Mouse (Mus musculus) stomach, embryonic 15.5 days (tissue): ENCODE results near the gene Gnb1l. TPM values are rescaled to one million over a fixed set of nuclear protein-coding genes. Genes with fewer than 3 reads are reported as not detected.

Experiments
- ATAC-seq: fragments of 200-750 bp; cut with Nextera tagmentation; 2 replicates; pipeline ENCODE4 v1.8.0; 2017; ENCODE audit warnings: low read depth, moderate number of reproducible peaks, moderate TSS enrichment; ENCODE audit not compliant: insufficient read depth, low FRiP score
- H3K27ac ChIP-seq: fragments of 300-500 bp; sonication (generic); 2 replicates; pipeline ENCODE4 v1.5.1; 2015; ENCODE audit warnings: mild to moderate bottlenecking, inconsistent platforms
- H3K27me3 ChIP-seq: fragments of 300-500 bp; sonication (generic); replicated peaks from 2 replicates; pipeline ENCODE4 v1.6.1; 2015; ENCODE audit warnings: inconsistent platforms
- H3K36me3 ChIP-seq: fragments of 300-500 bp; sonication (generic); 2 replicates; pipeline ENCODE4 v1.6.1; 2015; ENCODE audit warnings: inconsistent platforms
- H3K4me1 ChIP-seq: fragments of 300-500 bp; sonication (generic); 2 replicates; pipeline ENCODE4 v1.6.1; 2015; ENCODE audit warnings: inconsistent platforms
- H3K4me2 ChIP-seq: fragments of 300-500 bp; sonication (generic); 2 replicates; pipeline ENCODE4 v1.6.1; 2015; ENCODE audit warnings: mild to moderate bottlenecking, inconsistent platforms
- H3K4me3 ChIP-seq: fragments of 300-500 bp; sonication (generic); replicated peaks from 2 replicates; pipeline ENCODE4 v1.5.1; 2015; ENCODE audit warnings: inconsistent platforms
- H3K9ac ChIP-seq: fragments of 300-500 bp; sonication (generic); 2 replicates; pipeline ENCODE4 v1.6.1; 2015; ENCODE audit warnings: inconsistent platforms
- H3K9me3 ChIP-seq: fragments of 300-500 bp; sonication (generic); 2 replicates; pipeline ENCODE4 v1.6.1; 2016; ENCODE audit warnings: inconsistent platforms
- WGBS: fragments of 180-500 bp; shearing (Covaris S2); methylation state at CpG from one replicate; pipeline ENCODE4 v1.1.7; 2015; 5-methylcytosine and 5-hydroxymethylcytosine counted together
- polyA plus RNA-seq: library from polyadenylated mRNA; unstranded; fragments of >200 nt; fragmentation: Nextera tagmentation; extraction: Ambion mirVana; gene quantifications from 2 replicates; pipeline ENCODE4 v1.2.1, GENCODE M21; 2015

Gnb1l gene
- polyA plus RNA-seq, 1 experiment from 2014 or later: 14.1 TPM

DNA sequence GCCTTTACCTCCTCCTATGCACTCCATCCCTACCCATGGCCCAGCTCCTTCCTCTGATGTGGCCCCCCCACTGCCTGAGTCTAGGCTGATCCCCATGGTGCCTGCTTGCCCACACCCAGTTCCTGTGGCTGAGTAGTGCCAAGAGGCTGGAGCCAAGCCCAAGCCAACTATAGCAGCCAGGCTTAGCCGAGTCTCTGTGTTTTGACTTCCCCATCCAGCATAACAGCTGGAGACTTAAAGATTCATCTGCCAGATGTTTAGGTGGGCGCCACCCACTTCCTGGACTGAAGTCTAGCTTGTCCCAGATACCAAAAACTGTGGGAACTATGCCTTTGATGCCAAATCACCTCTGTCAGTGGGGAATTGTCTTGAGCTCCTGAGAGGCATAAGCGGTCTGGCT, 34.2 kb upstream of the Gnb1l start:
- H3K4me2 ChIP-seq: no peak overlapping the region
- H3K9ac ChIP-seq: no peak overlapping the region
- H3K4me1 ChIP-seq: peaks cover 11% of the 10 kb centered on the region
- H3K4me3 ChIP-seq: no peak overlapping the region
- no peak for ATAC-seq
- H3K27ac ChIP-seq: no peak overlapping the region
- WGBS: 59% methylated on average over 3 of the region's 3 CpGs
- no peaks in the 10 kb centered on the region for H3K27me3 ChIP-seq
- H3K36me3 ChIP-seq: no peaks in the 10 kb centered on the region
- no peaks in the 10 kb centered on the region for H3K9me3 ChIP-seq

DNA sequence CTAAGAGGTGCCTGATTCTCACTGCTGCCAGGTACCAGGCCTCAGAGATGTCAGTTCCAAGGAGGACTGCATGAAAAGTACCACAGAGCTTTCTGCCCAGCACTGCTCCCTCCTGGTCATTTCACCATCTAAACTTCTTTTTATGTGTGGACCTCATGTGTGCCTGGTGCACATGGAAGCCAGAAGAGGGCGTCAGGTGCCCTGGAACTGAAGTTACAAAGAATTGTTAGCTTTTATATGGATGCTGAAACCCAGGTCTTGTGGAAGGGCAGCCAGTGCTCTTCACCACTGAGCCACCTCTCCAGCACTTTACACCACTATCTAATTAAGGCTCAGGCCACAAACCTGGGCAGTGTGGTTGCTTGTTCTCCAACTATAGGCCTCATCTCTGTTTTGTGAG, 27.7 kb upstream of the Gnb1l start:
- H3K27ac ChIP-seq: no peak overlapping the region
- 33% methylated on average over 1 of the region's 1 CpGs for WGBS
- no peak for ATAC-seq

GRCm38 (mm10) chr16:18471381-18471955, 27.0 kb upstream of the Gnb1l start:
- Histone ChIP-seq H3K27ac (no peak overlapping the region), H3K9me3 (no peaks in the 10 kb centered on the region), H3K4me2 (no peak overlapping the region), H3K27me3 (no peaks in the 10 kb centered on the region), H3K36me3 (no peaks in the 10 kb centered on the region), H3K4me3 (no peak overlapping the region), H3K9ac (no peak overlapping the region), H3K4me1 (no peaks in the 10 kb centered on the region)
- ATAC-seq: no peak
- 63% methylated on average over 11 of the region's 11 CpGs for WGBS

More for the DNA sequence above, 27.7 kb upstream of the Gnb1l start:
- H3K27me3 ChIP-seq: no peaks in the 10 kb centered on the region
- no peak overlapping the region for H3K9ac ChIP-seq
- no peaks in the 10 kb centered on the region for H3K9me3 ChIP-seq
- no peaks in the 10 kb centered on the region for H3K36me3 ChIP-seq
- no peaks in the 10 kb centered on the region for H3K4me1 ChIP-seq
- H3K4me2 ChIP-seq: no peak overlapping the region
- no peak overlapping the region for H3K4me3 ChIP-seq

DNA sequence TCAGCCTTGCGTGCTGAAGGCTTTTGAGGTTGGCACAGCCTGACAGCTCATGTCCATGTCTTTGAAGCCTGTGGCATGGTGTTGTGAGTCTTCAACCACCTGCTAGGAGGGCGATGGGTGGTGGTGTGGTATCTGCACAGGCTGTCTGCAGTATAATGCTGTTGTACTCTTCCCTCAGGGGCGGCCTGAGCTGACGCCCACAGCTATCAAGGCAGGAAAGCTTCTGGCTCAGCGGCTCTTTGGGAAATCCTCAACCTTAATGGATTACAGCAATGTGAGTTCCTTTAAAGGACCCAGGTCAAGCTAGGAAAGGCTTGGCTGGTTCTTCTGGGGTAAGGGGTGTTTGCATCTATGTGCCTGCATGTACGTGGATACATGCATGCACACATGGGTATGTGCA, 26.5 kb upstream of the Gnb1l start:
- 87% methylated on average over 6 of the region's 6 CpGs for WGBS
- H3K27me3 ChIP-seq: no peaks in the 10 kb centered on the region

DNA sequence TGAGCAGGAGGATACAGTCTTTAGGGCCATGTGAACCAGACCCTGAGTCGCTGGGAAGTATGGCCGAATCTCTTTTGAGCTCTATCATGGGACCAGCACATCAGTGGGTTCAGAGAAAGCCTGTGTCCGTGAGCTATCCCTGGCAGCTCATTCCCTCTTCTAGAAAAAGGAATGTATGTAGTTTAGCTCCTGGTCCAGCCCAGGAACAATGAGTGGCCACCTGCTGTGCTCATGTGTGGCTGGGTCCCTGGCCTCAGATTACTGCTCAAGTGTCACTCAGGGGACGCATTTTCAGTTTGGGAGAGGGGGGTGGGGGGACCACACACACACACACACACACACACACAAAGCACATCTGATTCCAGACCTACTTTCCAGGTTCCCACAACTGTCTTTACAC, 26.1 kb upstream of the Gnb1l start:
- Histone ChIP-seq H3K4me1 (no peaks in the 10 kb centered on the region), H3K27me3 (no peaks in the 10 kb centered on the region), H3K4me3 (no peak overlapping the region), H3K9ac (no peak overlapping the region), H3K27ac (no peak overlapping the region), H3K36me3 (no peaks in the 10 kb centered on the region), H3K4me2 (no peak overlapping the region), H3K9me3 (no peaks in the 10 kb centered on the region)
- WGBS: 83% methylated on average over 4 of the region's 4 CpGs
- ATAC-seq: no peak

More for the DNA sequence above, 26.5 kb upstream of the Gnb1l start:
- no peaks in the 10 kb centered on the region for H3K9me3 ChIP-seq
- no peak overlapping the region for H3K27ac ChIP-seq
- H3K9ac ChIP-seq: no peak overlapping the region
- H3K36me3 ChIP-seq: no peaks in the 10 kb centered on the region
- ATAC-seq: no peak
- H3K4me1 ChIP-seq: no peaks in the 10 kb centered on the region
- H3K4me3 ChIP-seq: no peak overlapping the region
- H3K4me2 ChIP-seq: no peak overlapping the region

GRCm38 (mm10) chr16:18472976-18473375, 25.5 kb upstream of the Gnb1l start:
- WGBS: 87% methylated on average over 8 of the region's 8 CpGs
- 0 out of 2 replicates have a peak, but pooled peaks have one; percentile 72 for ATAC-seq

DNA sequence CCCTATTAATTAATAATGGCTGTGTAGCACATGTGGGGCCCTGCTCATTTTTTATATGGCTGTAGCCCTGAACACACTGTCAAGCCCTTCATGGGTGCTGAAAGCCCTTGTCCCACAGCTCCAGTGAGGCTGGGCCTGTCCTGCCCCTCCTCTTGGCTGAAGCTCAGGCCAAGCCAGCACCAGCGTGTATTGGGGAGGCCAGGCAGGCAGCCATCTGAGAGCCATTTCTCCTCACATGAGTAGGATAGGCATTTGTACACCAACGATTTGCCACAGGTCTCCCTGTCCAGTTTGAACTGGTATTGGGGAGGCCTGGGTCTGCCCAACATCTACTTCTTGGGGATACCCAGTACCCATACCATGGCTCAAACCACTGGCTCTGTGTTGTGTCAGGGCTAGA, 24.5 kb upstream of the Gnb1l start:
- Histone ChIP-seq H3K9me3 (no peaks in the 10 kb centered on the region), H3K4me1 (no peaks in the 10 kb centered on the region), H3K9ac (no peak overlapping the region), H3K4me3 (no peak overlapping the region), H3K27me3 (no peaks in the 10 kb centered on the region), H3K36me3 (no peaks in the 10 kb centered on the region), H3K27ac (no peak overlapping the region), H3K4me2 (no peak overlapping the region)
- no peak for ATAC-seq
- WGBS: 76% methylated on average over 2 of the region's 2 CpGs

More at GRCm38 (mm10) chr16:18472976-18473375, 25.5 kb upstream of the Gnb1l start:
- H3K9ac ChIP-seq: no peak overlapping the region
- H3K4me2 ChIP-seq: no peak overlapping the region
- H3K27me3 ChIP-seq: no peaks in the 10 kb centered on the region
- no peaks in the 10 kb centered on the region for H3K4me1 ChIP-seq
- H3K4me3 ChIP-seq: no peak overlapping the region
- H3K36me3 ChIP-seq: no peaks in the 10 kb centered on the region
- H3K9me3 ChIP-seq: no peaks in the 10 kb centered on the region
- H3K27ac ChIP-seq: no peak overlapping the region

- H3K27ac ChIP-seq: no peak overlapping the region
- H3K9ac ChIP-seq: no peak overlapping the region
- H3K4me3 ChIP-seq: no peak overlapping the region
- ATAC-seq: no peak
- no peaks in the 10 kb centered on the region for H3K36me3 ChIP-seq
- WGBS: 71% methylated on average over 6 of the region's 6 CpGs
- no peaks in the 10 kb centered on the region for H3K27me3 ChIP-seq
- H3K4me1 ChIP-seq: no peaks in the 10 kb centered on the region
- no peaks in the 10 kb centered on the region for H3K9me3 ChIP-seq
- H3K4me2 ChIP-seq: no peak overlapping the region
These were observed 20.5 kb upstream of the Gnb1l start for GRCm38 (mm10) chr16:18477996-18478395.

GRCm38 (mm10) chr16:18479667-18480066, 18.8 kb upstream of the Gnb1l start:
- Histone ChIP-seq H3K9me3 (no peaks in the 10 kb centered on the region), H3K27me3 (no peaks in the 10 kb centered on the region), H3K36me3 (no peaks in the 10 kb centered on the region), H3K4me3 (no peak overlapping the region), H3K9ac (no peak overlapping the region), H3K27ac (no peak overlapping the region), H3K4me1 (no peaks in the 10 kb centered on the region), H3K4me2 (no peak overlapping the region)
- no peak for ATAC-seq
- WGBS: 57% methylated on average over 7 of the region's 7 CpGs

GRCm38 (mm10) chr16:18480933-18481485, 17.5 kb upstream of the Gnb1l start:
- H3K4me2 ChIP-seq: no peak overlapping the region
- no peak overlapping the region for H3K27ac ChIP-seq
- no peak overlapping the region for H3K9ac ChIP-seq
- no peaks in the 10 kb centered on the region for H3K4me1 ChIP-seq
- H3K36me3 ChIP-seq: no peaks in the 10 kb centered on the region
- no peak overlapping the region for H3K4me3 ChIP-seq
- H3K27me3 ChIP-seq: no peaks in the 10 kb centered on the region
- 72% methylated on average over 4 of the region's 4 CpGs for WGBS
- ATAC-seq: no peak
- H3K9me3 ChIP-seq: no peaks in the 10 kb centered on the region

GRCm38 (mm10) chr16:18482431-18482830, 16.1 kb upstream of the Gnb1l start:
- Histone ChIP-seq H3K4me3 (no peak overlapping the region), H3K9me3 (no peaks in the 10 kb centered on the region)
- whole genome bisulfite sequencing: 84% methylated on average over 3 of the region's 3 CpGs

GRCm38 (mm10) chr16:18483839-18484238, 14.7 kb upstream of the Gnb1l start:
- Histone ChIP-seq H3K36me3 (no peaks in the 10 kb centered on the region), H3K4me2 (no peak overlapping the region), H3K9ac (no peak overlapping the region), H3K27ac (no peak overlapping the region), H3K9me3 (no peaks in the 10 kb centered on the region), H3K27me3 (no peaks in the 10 kb centered on the region), H3K4me1 (no peaks in the 10 kb centered on the region), H3K4me3 (no peak overlapping the region)
- WGBS: 75% methylated on average over 5 of the region's 5 CpGs
- no peak for ATAC-seq

More at GRCm38 (mm10) chr16:18482431-18482830, 16.1 kb upstream of the Gnb1l start:
- Histone ChIP-seq H3K4me2 (no peak overlapping the region), H3K27me3 (no peaks in the 10 kb centered on the region), H3K4me1 (no peaks in the 10 kb centered on the region), H3K9ac (no peak overlapping the region), H3K27ac (no peak overlapping the region), H3K36me3 (no peaks in the 10 kb centered on the region)
- ATAC-seq: no peak

GRCm38 (mm10) chr16:18484386-18484785, 14.1 kb upstream of the Gnb1l start:
- H3K9me3 ChIP-seq: no peaks in the 10 kb centered on the region
- H3K36me3 ChIP-seq: no peaks in the 10 kb centered on the region
- no peaks in the 10 kb centered on the region for H3K4me1 ChIP-seq
- no peak overlapping the region for H3K4me3 ChIP-seq
- no peak overlapping the region for H3K4me2 ChIP-seq
- no peak overlapping the region for H3K9ac ChIP-seq
- no peaks in the 10 kb centered on the region for H3K27me3 ChIP-seq
- no peak overlapping the region for H3K27ac ChIP-seq
- 37% methylated on average over 4 of the region's 4 CpGs for WGBS
- ATAC-seq: no peak
